Mouse (Mus musculus) liver, postnatal 0 days (tissue): Measurements from ENCODE around the gene Naf1.

Experiments used
- CTCF ChIP-seq: sonication (generic); IDR thresholded peaks from 2 replicates; pipeline ENCODE4 v1.5.1; 2016; ENCODE audit warnings: antibody characterized with exemption, low read depth
- EP300 ChIP-seq: IDR thresholded peaks from 2 replicates; pipeline ENCODE4 v1.6.1; 2016; ENCODE audit warnings: antibody characterized with exemption, low read depth, mild to moderate bottlenecking

DNA sequence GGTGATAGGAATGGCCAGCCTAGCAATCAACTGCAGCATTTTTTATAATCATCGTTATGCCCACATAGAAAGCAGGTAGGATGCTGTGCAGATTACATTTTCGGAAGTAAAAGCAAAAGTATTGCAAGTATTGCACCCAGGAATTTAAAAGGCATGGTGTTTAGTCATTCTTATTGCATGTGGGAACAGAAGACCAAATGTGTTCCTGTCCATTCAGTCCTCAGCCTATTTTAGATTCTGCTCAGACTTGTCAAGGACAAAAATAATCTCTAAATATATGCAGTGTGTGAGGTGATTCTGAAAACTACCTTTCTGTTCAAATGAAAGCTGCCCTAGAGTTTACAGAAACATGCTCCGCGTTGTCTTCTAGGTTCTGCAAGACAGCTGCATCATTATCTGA lies 45.5 kb downstream of the Naf1 start:
- TF ChIP-seq CTCF (no peak), EP300 (no peak)
